Mouse (Mus musculus): ENCODE data around the gene Tspan4. TPM values are rescaled to one million over a fixed set of nuclear protein-coding genes. Genes with fewer than 3 reads are reported as not detected.

The Tspan4 gene
- polyA plus RNA-seq, 1 experiment from 2014 or later = 47.7 TPM

- no peak overlapping the region for H3K4me3 ChIP-seq (replicated peaks)
- H3K27ac ChIP-seq (replicated peaks) = peak overlapping the region; percentile 64
- no peaks in the 10 kb centered on the region for H3K9me3 ChIP-seq (replicated peaks)
- no peaks in the 10 kb centered on the region for H3K27me3 ChIP-seq
- 47% methylated on average over 4 of the region's 4 CpGs for WGBS (ENCODE audit: insufficient replicate concordance)
- peaks cover 33% of the 10 kb centered on the region for H3K4me1 ChIP-seq (replicated peaks)
- H3K9ac ChIP-seq = no peak overlapping the region
- peaks cover 64% of the 10 kb centered on the region for H3K36me3 ChIP-seq (replicated peaks)
- H3K4me2 ChIP-seq = no peak overlapping the region
- peak; percentile 47 for ATAC-seq (ENCODE audit: insufficient read depth)
Measured at GRCm38 (mm10) chr7:141517638-141518037, 42.6 kb downstream of the Tspan4 start.

- no peak for ATAC-seq (ENCODE audit: insufficient read depth)
- Histone ChIP-seq H3K27ac (replicated peaks) (peak overlapping the region; percentile 72), H3K4me3 (replicated peaks) (no peak overlapping the region), H3K36me3 (replicated peaks) (peaks cover 60% of the 10 kb centered on the region), H3K27me3 (no peaks in the 10 kb centered on the region), H3K4me1 (replicated peaks) (peaks cover 33% of the 10 kb centered on the region), H3K9ac (no peak overlapping the region), H3K9me3 (replicated peaks) (no peaks in the 10 kb centered on the region), H3K4me2 (no peak overlapping the region)
- WGBS (ENCODE audit: insufficient replicate concordance) = 86% methylated on average over 5 of the region's 5 CpGs
Measured at GRCm38 (mm10) chr7:141518296-141518695, 43.3 kb downstream of the Tspan4 start.

GRCm38 (mm10) chr7:141518926-141519325 is 43.9 kb downstream of the Tspan4 start:
- no peaks in the 10 kb centered on the region for H3K9me3 ChIP-seq (replicated peaks)
- H3K4me3 ChIP-seq (replicated peaks) = no peak overlapping the region
- peak overlapping the region; percentile 11; the same call in 1 of the 2 replicates for H3K4me2 ChIP-seq
- WGBS (ENCODE audit: insufficient replicate concordance) = 14% methylated on average over 3 of the region's 3 CpGs
- no peaks in the 10 kb centered on the region for H3K27me3 ChIP-seq
- peak; percentile 78 for ATAC-seq (ENCODE audit: insufficient read depth)
- peak overlapping the region; percentile 72 for H3K27ac ChIP-seq (replicated peaks)
- H3K36me3 ChIP-seq (replicated peaks) = peaks cover 60% of the 10 kb centered on the region
- H3K4me1 ChIP-seq (replicated peaks) = peaks cover 33% of the 10 kb centered on the region
- peak overlapping the region; percentile 31; the same call in 1 of the 2 replicates for H3K9ac ChIP-seq

- WGBS (ENCODE audit: insufficient replicate concordance) = 58% methylated on average over 1 of the region's 1 CpGs
- H3K4me1 ChIP-seq (replicated peaks) = peaks cover 33% of the 10 kb centered on the region
- H3K9me3 ChIP-seq (replicated peaks) = no peaks in the 10 kb centered on the region
- H3K27me3 ChIP-seq = no peaks in the 10 kb centered on the region
- peaks cover 62% of the 10 kb centered on the region for H3K36me3 ChIP-seq (replicated peaks)
- H3K4me3 ChIP-seq (replicated peaks) = no peak overlapping the region
- no peak overlapping the region for H3K9ac ChIP-seq
- H3K27ac ChIP-seq (replicated peaks) = no peak overlapping the region
- ATAC-seq (ENCODE audit: insufficient read depth) = no peak
- H3K4me2 ChIP-seq = no peak overlapping the region
Measured at GRCm38 (mm10) chr7:141519795-141520194, 44.8 kb downstream of the Tspan4 start.

GRCm38 (mm10) chr7:141523007-141523406 is 48.0 kb downstream of the Tspan4 start:
- no peak overlapping the region for H3K9ac ChIP-seq
- H3K27ac ChIP-seq (replicated peaks) = no peak overlapping the region
- H3K4me3 ChIP-seq (replicated peaks) = no peak overlapping the region
- H3K9me3 ChIP-seq (replicated peaks) = no peaks in the 10 kb centered on the region
- 54% methylated on average over 4 of the region's 4 CpGs for WGBS (ENCODE audit: insufficient replicate concordance)
- no peak overlapping the region for H3K4me2 ChIP-seq
- no peak for ATAC-seq (ENCODE audit: insufficient read depth)
- H3K4me1 ChIP-seq (replicated peaks) = peaks cover 21% of the 10 kb centered on the region
- no peaks in the 10 kb centered on the region for H3K27me3 ChIP-seq
- peaks cover 67% of the 10 kb centered on the region for H3K36me3 ChIP-seq (replicated peaks)

- no peak overlapping the region for H3K4me2 ChIP-seq
- peaks cover 20% of the 10 kb centered on the region for H3K4me1 ChIP-seq (replicated peaks)
- no peak for ATAC-seq (ENCODE audit: insufficient read depth)
- no peak overlapping the region for H3K9ac ChIP-seq
- H3K9me3 ChIP-seq (replicated peaks) = no peaks in the 10 kb centered on the region
- no peak overlapping the region for H3K27ac ChIP-seq (replicated peaks)
- no peak overlapping the region for H3K4me3 ChIP-seq (replicated peaks)
- 68% methylated on average over 4 of the region's 4 CpGs for WGBS (ENCODE audit: insufficient replicate concordance)
- no peaks in the 10 kb centered on the region for H3K27me3 ChIP-seq
- H3K36me3 ChIP-seq (replicated peaks) = peaks cover 73% of the 10 kb centered on the region
Measured at GRCm38 (mm10) chr7:141524271-141524670, 49.2 kb downstream of the Tspan4 start.

- no peak overlapping the region for H3K4me2 ChIP-seq
- ATAC-seq (ENCODE audit: insufficient read depth) = peak; percentile 49
- H3K36me3 ChIP-seq (replicated peaks) = peaks cover 77% of the 10 kb centered on the region
- peaks cover 16% of the 10 kb centered on the region for H3K4me1 ChIP-seq (replicated peaks)
- no peak overlapping the region for H3K27ac ChIP-seq (replicated peaks)
- H3K4me3 ChIP-seq (replicated peaks) = no peak overlapping the region
- no peak overlapping the region for H3K9ac ChIP-seq
- H3K27me3 ChIP-seq = no peaks in the 10 kb centered on the region
- WGBS (ENCODE audit: insufficient replicate concordance) = 59% methylated on average over 6 of the region's 6 CpGs
- H3K9me3 ChIP-seq (replicated peaks) = no peaks in the 10 kb centered on the region
Measured at GRCm38 (mm10) chr7:141524760-141525579, 49.9 kb downstream of the Tspan4 start.

GRCm38 (mm10) chr7:141525580-141525925 is 50.5 kb downstream of the Tspan4 start:
- peaks cover 14% of the 10 kb centered on the region for H3K4me1 ChIP-seq (replicated peaks)
- H3K4me2 ChIP-seq = no peak overlapping the region
- H3K36me3 ChIP-seq (replicated peaks) = peaks cover 78% of the 10 kb centered on the region
- no peaks in the 10 kb centered on the region for H3K9me3 ChIP-seq (replicated peaks)
- ATAC-seq (ENCODE audit: insufficient read depth) = no peak
- WGBS (ENCODE audit: insufficient replicate concordance) = 76% methylated on average over 4 of the region's 4 CpGs
- no peak overlapping the region for H3K27ac ChIP-seq (replicated peaks)
- no peak overlapping the region for H3K9ac ChIP-seq
- no peak overlapping the region for H3K4me3 ChIP-seq (replicated peaks)
- H3K27me3 ChIP-seq = no peaks in the 10 kb centered on the region

GRCm38 (mm10) chr7:141535570-141535969 is 60.5 kb downstream of the Tspan4 start:
- Histone ChIP-seq H3K36me3 (replicated peaks) (peaks cover 15% of the 10 kb centered on the region), H3K4me2 (no peak overlapping the region), H3K27ac (replicated peaks) (no peak overlapping the region), H3K4me3 (replicated peaks) (no peak overlapping the region), H3K9me3 (replicated peaks) (no peaks in the 10 kb centered on the region), H3K9ac (no peak overlapping the region), H3K27me3 (no peaks in the 10 kb centered on the region), H3K4me1 (replicated peaks) (peaks cover 30% of the 10 kb centered on the region)
- no peak for ATAC-seq (ENCODE audit: insufficient read depth)
- WGBS (ENCODE audit: insufficient replicate concordance) = 53% methylated on average over 1 of the region's 1 CpGs

GRCm38 (mm10) chr7:141538852-141539555 is 64.0 kb downstream of the Tspan4 start:
- peak overlapping the region; percentile 72 for H3K9ac ChIP-seq
- peaks cover 38% of the 10 kb centered on the region for H3K4me1 ChIP-seq (replicated peaks)
- H3K36me3 ChIP-seq (replicated peaks) = 0 out of 2 replicates have a peak, but pooled peaks cover 3% of the 10 kb centered on the region
- ATAC-seq (ENCODE audit: insufficient read depth) = peak; percentile 35; the same call in 1 of the 2 replicates
- H3K4me3 ChIP-seq (replicated peaks) = peak overlapping the region; percentile 71
- WGBS (ENCODE audit: insufficient replicate concordance) = 6% methylated on average over 18 of the region's 18 CpGs
- no peaks in the 10 kb centered on the region for H3K9me3 ChIP-seq (replicated peaks)
- H3K4me2 ChIP-seq = peak overlapping the region; percentile 90
- H3K27me3 ChIP-seq = no peaks in the 10 kb centered on the region
- H3K27ac ChIP-seq (replicated peaks) = peak overlapping the region; percentile 80

- Histone ChIP-seq H3K4me1 (replicated peaks) (peaks cover 36% of the 10 kb centered on the region), H3K9me3 (replicated peaks) (no peaks in the 10 kb centered on the region), H3K27ac (replicated peaks) (peak within 1 kb of the TSS; percentile 83), H3K4me2 (peak within 1 kb of the TSS; percentile 90), H3K4me3 (replicated peaks) (peak within 1 kb of the TSS; percentile 71), H3K27me3 (no peaks in the 10 kb centered on the region), H3K36me3 (replicated peaks) (0 out of 2 replicates have a peak, but pooled peaks cover 3% of the 10 kb centered on the region), H3K9ac (peak within 1 kb of the TSS; percentile 72)
- whole genome bisulfite sequencing (ENCODE audit: insufficient replicate concordance) = 1% methylated on average over 46 of the region's 46 CpGs
- peak; percentile 89 for ATAC-seq (ENCODE audit: insufficient read depth)
Measured at GRCm38 (mm10) chr7:141539556-141540311, 64.7 kb downstream of the Tspan4 start, which contains the start of gene Chid1. Chid1 (minus strand) TSS chr7:141539857.

All from liver, embryonic 15.5 days (tissue).